Mouse (Mus musculus): ENCODE measurements around the gene Surf4.

GRCm38 (mm10) chr2:26910994-26911765 is 22.5 kb downstream of the Surf4 start:
- TF ChIP-seq CTCF (IDR thresholded peaks at IDR 0.05; ENCODE audit: control insufficient read depth, insufficient read depth, low read length) = no peak
- TF ChIP-seq POLR2A (IDR thresholded peaks at IDR 0.05; ENCODE audit: borderline replicate concordance, control insufficient read depth, low read depth, low read length) = no peak

All from bone marrow, adult 2 months (tissue).